Mouse (Mus musculus) heart, embryonic 10.5 days (tissue): ENCODE measurements around the gene Ankib1. TPM values are rescaled to one million over a fixed set of nuclear protein-coding genes. Genes with fewer than 3 reads are reported as not detected.
A peak's percentile ranks its signal among the peaks of the same experiment; 100 is the strongest.
"Not testable (repeated sequence)": the region's sequence is repeated elsewhere in the genome, so short reads cannot be mapped to it uniquely, and the experiment has no call there.

Experiments
- DNase-seq: peaks from one replicate; pipeline ENCODE4 v3.0.0-alpha.2; 2017; ENCODE audit warnings: low spot score
- H3K27ac ChIP-seq: fragments of 300-500 bp; sonication (generic); 2 replicates; pipeline ENCODE4 v1.5.1; 2016; ENCODE audit warnings: mild to moderate bottlenecking
- H3K27me3 ChIP-seq: fragments of 300-500 bp; sonication (generic); 2 replicates; pipeline ENCODE4 v1.6.1; 2016; ENCODE audit warnings: mild to moderate bottlenecking; ENCODE audit not compliant: poor library complexity, insufficient read depth, severe bottlenecking
- H3K36me3 ChIP-seq: fragments of 300-500 bp; sonication (generic); 2 replicates; pipeline ENCODE4 v1.6.1; 2016; ENCODE audit warnings: mild to moderate bottlenecking, moderate library complexity
- H3K4me1 ChIP-seq: fragments of 300-500 bp; sonication (generic); 2 replicates; pipeline ENCODE4 v1.6.1; 2016; ENCODE audit warnings: mild to moderate bottlenecking
- H3K4me3 ChIP-seq: fragments of 300-500 bp; sonication (generic); 2 replicates; pipeline ENCODE4 v1.5.1; 2016; ENCODE audit warnings: mild to moderate bottlenecking, moderate library complexity
- H3K9me3 ChIP-seq: fragments of 300-500 bp; sonication (generic); 2 replicates; pipeline ENCODE4 v1.6.1; 2016; ENCODE audit warnings: mild to moderate bottlenecking, moderate library complexity
- WGBS: fragments of 180-500 bp; shearing (Covaris S2); methylation state at CpG from one replicate; pipeline ENCODE4 v1.1.7; 2016; 5-methylcytosine and 5-hydroxymethylcytosine counted together
- polyA plus RNA-seq: library from polyadenylated mRNA; unstranded; fragments of >200 nt; fragmentation: Nextera tagmentation; extraction: Ambion mirVana; gene quantifications from 2 replicates; pipeline ENCODE4 v1.2.1, GENCODE M21; 2016

The Ankib1 gene
- polyA plus RNA-seq, 1 experiment from 2014 or later: 9.1 TPM

GRCm38 (mm10) chr5:3702180-3702579 lies 100.5 kb downstream of the Ankib1 start:
- Histone ChIP-seq H3K27me3 (no peaks in the 10 kb centered on the region), H3K9me3 (no peaks in the 10 kb centered on the region), H3K36me3 (peaks cover 50% of the 10 kb centered on the region), H3K4me1 (no peaks in the 10 kb centered on the region), H3K4me3 (no peak overlapping the region), H3K27ac (no peak overlapping the region)
- no peak for DNase-seq
- 92% methylated on average over 4 of the region's 4 CpGs for WGBS

GRCm38 (mm10) chr5:3700025-3700424 lies 102.7 kb downstream of the Ankib1 start:
- DNase-seq: no peak
- Histone ChIP-seq H3K4me1 (no peaks in the 10 kb centered on the region), H3K9me3 (no peaks in the 10 kb centered on the region), H3K27ac (no peak overlapping the region), H3K27me3 (no peaks in the 10 kb centered on the region), H3K36me3 (peaks cover 55% of the 10 kb centered on the region), H3K4me3 (no peak overlapping the region)
- WGBS: 94% methylated on average over 5 of the region's 5 CpGs

DNA sequence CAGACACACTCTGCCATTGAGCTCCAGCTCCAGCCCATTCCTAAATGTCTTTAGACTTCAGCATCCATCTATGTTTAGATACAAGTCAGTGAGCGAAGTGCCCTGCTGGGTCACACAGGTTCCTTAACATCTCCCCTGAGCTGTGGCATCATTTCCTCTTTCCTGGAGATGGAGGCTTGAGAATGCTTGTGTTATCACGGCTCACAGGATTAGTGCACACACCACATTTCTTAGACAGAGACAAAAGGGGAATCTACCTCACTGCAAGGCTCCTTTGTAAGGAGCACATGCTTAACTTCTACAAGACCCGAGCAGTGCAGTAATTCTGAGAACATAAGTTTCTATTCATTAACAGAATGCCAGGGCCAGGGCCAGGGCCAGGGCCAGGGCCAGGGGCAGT lies 106.7 kb downstream of the Ankib1 start:
- Histone ChIP-seq H3K4me1 (no peaks in the 10 kb centered on the region), H3K4me3 (no peak overlapping the region), H3K27ac (no peak overlapping the region), H3K36me3 (peaks cover 63% of the 10 kb centered on the region), H3K27me3 (no peaks in the 10 kb centered on the region), H3K9me3 (no peaks in the 10 kb centered on the region)
- no peak for DNase-seq
- 87% methylated on average over 3 of the region's 3 CpGs for WGBS

DNA sequence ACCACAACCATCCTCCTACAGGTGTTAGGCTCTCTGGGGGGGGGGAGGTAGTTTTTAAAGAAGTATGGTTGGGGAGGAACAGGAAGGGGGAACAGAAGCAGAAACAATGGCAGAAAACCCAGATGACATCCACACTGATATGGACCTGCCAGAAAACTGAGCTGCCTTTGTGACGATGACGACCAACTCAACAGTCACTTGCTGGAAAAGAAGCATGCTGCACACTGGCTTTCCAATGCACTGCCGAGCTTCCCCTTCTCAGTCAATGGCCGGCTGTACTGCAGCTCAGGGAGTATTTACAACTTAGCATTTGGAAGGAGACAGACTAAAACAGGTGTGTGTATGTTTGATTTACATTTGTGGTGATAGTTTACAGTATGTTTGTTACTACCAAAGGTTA lies 107.5 kb downstream of the Ankib1 start:
- Histone ChIP-seq H3K4me3 (no peak overlapping the region), H3K36me3 (peaks cover 57% of the 10 kb centered on the region), H3K9me3 (no peaks in the 10 kb centered on the region), H3K4me1 (no peaks in the 10 kb centered on the region), H3K27ac (no peak overlapping the region), H3K27me3 (no peaks in the 10 kb centered on the region)
- no peak for DNase-seq
- WGBS: 83% methylated on average over 4 of the region's 4 CpGs

- H3K4me1 ChIP-seq: no peaks in the 10 kb centered on the region
- H3K36me3 ChIP-seq: peaks cover 60% of the 10 kb centered on the region
- 93% methylated on average over 9 of the region's 9 CpGs for WGBS
- H3K4me3 ChIP-seq: no peak overlapping the region
- no peaks in the 10 kb centered on the region for H3K27me3 ChIP-seq
- H3K9me3 ChIP-seq: no peaks in the 10 kb centered on the region
- no peak for DNase-seq
- no peak overlapping the region for H3K27ac ChIP-seq
Measured at GRCm38 (mm10) chr5:3692956-3693355, 109.8 kb downstream of the Ankib1 start.

GRCm38 (mm10) chr5:3691283-3691682 lies 111.4 kb downstream of the Ankib1 start:
- 95% methylated on average over 3 of the region's 3 CpGs for WGBS
- Histone ChIP-seq H3K4me1 (no peaks in the 10 kb centered on the region), H3K36me3 (peaks cover 56% of the 10 kb centered on the region), H3K4me3 (no peak overlapping the region), H3K27me3 (no peaks in the 10 kb centered on the region), H3K9me3 (no peaks in the 10 kb centered on the region), H3K27ac (no peak overlapping the region)
- DNase-seq: no peak

GRCm38 (mm10) chr5:3688298-3688697 lies 114.4 kb downstream of the Ankib1 start:
- Histone ChIP-seq H3K27ac (no peak overlapping the region), H3K4me1 (no peaks in the 10 kb centered on the region), H3K36me3 (peaks cover 37% of the 10 kb centered on the region), H3K27me3 (no peaks in the 10 kb centered on the region), H3K9me3 (no peaks in the 10 kb centered on the region), H3K4me3 (no peak overlapping the region)
- DNase-seq: no peak
- WGBS: 91% methylated on average over 8 of the region's 8 CpGs

DNA sequence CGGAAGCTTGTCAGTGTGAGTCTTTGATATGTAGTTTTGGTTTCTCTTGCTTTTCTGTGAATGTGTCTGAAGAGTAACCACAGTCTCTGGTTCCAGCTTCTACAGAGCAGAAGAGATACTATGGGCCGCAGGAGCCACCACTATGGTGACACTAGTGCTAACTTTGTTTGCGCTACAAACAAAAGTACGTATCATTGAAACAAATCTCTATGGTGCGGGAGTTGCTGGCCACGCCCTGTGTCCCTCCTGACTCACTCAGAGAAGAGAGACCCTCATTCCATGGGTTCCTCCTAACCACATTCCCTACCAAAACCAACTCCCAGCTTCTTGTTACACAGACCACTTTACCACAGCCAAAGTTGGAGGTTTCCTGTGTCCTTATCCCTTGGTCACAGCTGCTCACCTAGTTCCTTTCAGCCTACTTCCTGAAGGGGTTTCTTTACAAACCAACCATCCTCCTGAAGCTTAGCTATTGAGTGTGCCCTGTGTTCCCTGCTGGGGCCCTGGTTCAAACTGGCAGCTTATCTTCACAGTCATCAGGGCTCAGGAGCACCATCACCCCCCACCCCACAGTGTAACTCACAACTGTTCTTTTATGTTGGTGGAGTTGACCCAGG lies 132.7 kb downstream of the Ankib1 start:
- 83% methylated on average over 6 of the region's 6 CpGs for WGBS
- Histone ChIP-seq H3K4me1 (no peaks in the 10 kb centered on the region), H3K4me3 (no peak overlapping the region), H3K27me3 (no peaks in the 10 kb centered on the region), H3K9me3 (no peaks in the 10 kb centered on the region), H3K27ac (no peak overlapping the region), H3K36me3 (no peaks in the 10 kb centered on the region)
- no peak for DNase-seq

GRCm38 (mm10) chr5:3666585-3666984 lies 136.1 kb downstream of the Ankib1 start:
- Histone ChIP-seq H3K4me1 (no peaks in the 10 kb centered on the region), H3K9me3 (no peaks in the 10 kb centered on the region), H3K4me3 (no peak overlapping the region), H3K36me3 (no peaks in the 10 kb centered on the region), H3K27me3 (no peaks in the 10 kb centered on the region), H3K27ac (no peak overlapping the region)
- no peak for DNase-seq
- whole genome bisulfite sequencing: 88% methylated on average over 12 of the region's 12 CpGs

DNA sequence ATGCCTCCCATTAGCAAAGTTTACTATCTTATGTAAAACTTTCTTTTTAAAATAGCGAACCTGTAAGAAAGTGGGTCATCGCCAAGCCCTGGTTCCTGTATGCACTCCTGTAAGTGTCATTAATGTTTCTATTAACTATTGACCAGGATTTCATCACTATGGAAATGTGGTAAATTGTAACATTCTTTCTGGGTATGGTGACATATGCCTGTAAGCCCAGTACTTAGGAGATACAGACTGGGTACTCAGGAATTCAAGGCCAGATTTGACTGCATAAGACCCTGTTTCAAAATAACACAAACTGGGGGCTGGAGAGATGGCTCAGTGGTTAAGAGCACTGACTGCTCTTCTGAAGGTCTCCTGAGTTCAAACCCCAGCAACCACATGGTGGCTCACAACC lies 137.5 kb downstream of the Ankib1 start:
- H3K4me1 ChIP-seq: no peaks in the 10 kb centered on the region
- no peak overlapping the region for H3K27ac ChIP-seq
- H3K27me3 ChIP-seq: no peaks in the 10 kb centered on the region
- no peaks in the 10 kb centered on the region for H3K36me3 ChIP-seq
- H3K9me3 ChIP-seq: no peaks in the 10 kb centered on the region
- DNase-seq: no peak
- no peak overlapping the region for H3K4me3 ChIP-seq
- WGBS: 90% methylated on average over 2 of the region's 2 CpGs

DNA sequence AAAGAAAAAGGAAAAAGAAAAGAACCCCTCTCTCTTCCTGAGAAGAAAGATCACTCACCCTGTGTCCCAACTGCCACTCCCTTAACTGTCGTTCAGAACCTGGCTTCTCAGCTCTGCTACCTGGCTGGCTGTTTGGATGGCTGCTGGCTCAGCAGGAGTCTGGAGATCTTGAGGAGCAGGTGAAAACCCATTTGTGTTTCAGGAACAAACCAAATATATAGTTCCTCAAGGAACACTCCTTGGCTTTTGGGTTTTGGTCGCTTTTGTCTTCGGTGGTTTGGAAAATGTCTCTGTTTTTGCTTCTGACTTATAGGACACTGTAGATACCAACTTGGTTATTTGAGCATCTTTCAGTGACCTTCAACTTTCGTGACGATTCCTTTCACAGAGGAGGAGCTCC lies 145.6 kb downstream of the Ankib1 start, which contains the start of gene Gatad1:
Gatad1 (minus strand) TSS at position 101 of the 400 bp plus-strand sequence.
- DNase-seq: no peak
- no peaks in the 10 kb centered on the region for H3K36me3 ChIP-seq
- WGBS: 68% methylated on average over 5 of the region's 5 CpGs
- no peaks in the 10 kb centered on the region for H3K9me3 ChIP-seq
- no peaks in the 10 kb centered on the region for H3K4me1 ChIP-seq
- H3K27me3 ChIP-seq: no peaks in the 10 kb centered on the region
- no peak within 1 kb of the TSS for H3K4me3 ChIP-seq
- no peak within 1 kb of the TSS for H3K27ac ChIP-seq

GRCm38 (mm10) chr5:3653801-3654200 lies 148.9 kb downstream of the Ankib1 start:
- Histone ChIP-seq H3K9me3 (no peaks in the 10 kb centered on the region), H3K36me3 (no peaks in the 10 kb centered on the region), H3K27me3 (no peaks in the 10 kb centered on the region), H3K4me1 (no peaks in the 10 kb centered on the region), H3K4me3 (no peak overlapping the region), H3K27ac (no peak overlapping the region)
- 83% methylated on average over 4 of the region's 4 CpGs for WGBS
- DNase-seq: no peak

GRCm38 (mm10) chr5:3652903-3653575 lies 149.7 kb downstream of the Ankib1 start:
- H3K27me3 ChIP-seq, H3K4me1 ChIP-seq, H3K27ac ChIP-seq, H3K4me3 ChIP-seq, H3K36me3 ChIP-seq, H3K9me3 ChIP-seq: not testable (repeated sequence)
- peak; percentile 30 for DNase-seq
- WGBS: 92% methylated on average over 17 of the region's 25 CpGs

DNA sequence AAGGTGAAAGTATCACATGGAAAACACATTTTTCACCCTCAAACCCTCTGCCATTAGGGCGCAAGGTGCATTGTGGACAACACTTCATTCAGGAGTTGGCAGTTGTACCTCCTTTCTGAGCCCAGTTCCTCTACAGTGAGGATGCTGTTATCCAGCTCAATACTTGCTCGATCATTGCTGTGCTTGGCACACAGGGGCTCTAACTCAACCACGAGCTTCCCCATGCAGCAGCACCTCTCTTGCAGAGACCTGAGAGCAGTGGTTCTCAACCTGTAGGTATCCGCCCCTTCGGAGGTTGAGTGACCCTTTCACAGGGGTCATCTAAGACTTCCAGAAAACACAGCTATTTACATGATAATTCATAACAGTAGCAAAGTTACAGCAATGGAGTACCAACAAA lies 151.1 kb downstream of the Ankib1 start:
- no peaks in the 10 kb centered on the region for H3K4me1 ChIP-seq
- H3K4me3 ChIP-seq: no peak overlapping the region
- H3K36me3 ChIP-seq: no peaks in the 10 kb centered on the region
- H3K27ac ChIP-seq: no peak overlapping the region
- WGBS: 84% methylated on average over 5 of the region's 5 CpGs
- H3K9me3 ChIP-seq: no peaks in the 10 kb centered on the region
- DNase-seq: peak; percentile 53
- no peaks in the 10 kb centered on the region for H3K27me3 ChIP-seq
